Mouse (Mus musculus) heart, postnatal 25 days (tissue): ENCODE results near the gene Olfr957. TPM values are rescaled to one million over a fixed set of nuclear protein-coding genes. Genes with fewer than 3 reads are reported as not detected.

Source experiments
- DNase-seq: peaks from one replicate; pipeline ENCODE4 v3.0.0; 2022; ENCODE audit warnings: low spot score
- intact Hi-C: fragments of 180-260 bp; cut with DNase I; formaldehyde crosslinking; loops from one replicate; pipeline ENCODE4 v1.15.1; 2025
- total RNA-seq, 2 experiments: library from RNA; stranded (reverse); gene quantifications; 2 replicates each; pipeline ENCODE4 v1.2.3; 2021

Gene Olfr957
- not detected for total RNA-seq

DNA sequence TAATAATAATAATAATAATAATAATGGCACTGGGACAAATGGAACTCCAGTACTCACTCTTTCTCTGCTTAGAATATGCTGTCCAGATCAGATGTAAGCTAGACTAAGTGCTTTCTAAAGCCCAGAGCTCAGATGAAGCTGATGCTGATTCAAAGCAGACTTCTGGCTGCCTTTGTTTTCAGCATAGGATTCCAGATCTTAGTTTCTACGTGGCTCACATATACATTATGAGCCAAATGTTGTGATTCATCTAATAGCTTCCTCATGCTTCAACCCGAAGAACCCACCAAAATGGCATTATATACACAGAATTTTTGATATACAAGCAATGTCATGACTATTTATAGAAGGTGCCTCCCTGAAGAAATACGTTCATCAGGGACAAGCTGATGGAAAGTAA lies at the start of gene Olfr957:
TSS of gene Olfr957 (minus strand) at position 279 of the 400 bp plus-strand sequence.
- intact Hi-C loops: no loop called here
- no peak for DNase-seq

- no peak for DNase-seq
- intact Hi-C loops: no loop called here
These were observed 42.7 kb upstream of the Olfr957 start for GRCm38 (mm10) chr9:39558349-39558647.

DNA sequence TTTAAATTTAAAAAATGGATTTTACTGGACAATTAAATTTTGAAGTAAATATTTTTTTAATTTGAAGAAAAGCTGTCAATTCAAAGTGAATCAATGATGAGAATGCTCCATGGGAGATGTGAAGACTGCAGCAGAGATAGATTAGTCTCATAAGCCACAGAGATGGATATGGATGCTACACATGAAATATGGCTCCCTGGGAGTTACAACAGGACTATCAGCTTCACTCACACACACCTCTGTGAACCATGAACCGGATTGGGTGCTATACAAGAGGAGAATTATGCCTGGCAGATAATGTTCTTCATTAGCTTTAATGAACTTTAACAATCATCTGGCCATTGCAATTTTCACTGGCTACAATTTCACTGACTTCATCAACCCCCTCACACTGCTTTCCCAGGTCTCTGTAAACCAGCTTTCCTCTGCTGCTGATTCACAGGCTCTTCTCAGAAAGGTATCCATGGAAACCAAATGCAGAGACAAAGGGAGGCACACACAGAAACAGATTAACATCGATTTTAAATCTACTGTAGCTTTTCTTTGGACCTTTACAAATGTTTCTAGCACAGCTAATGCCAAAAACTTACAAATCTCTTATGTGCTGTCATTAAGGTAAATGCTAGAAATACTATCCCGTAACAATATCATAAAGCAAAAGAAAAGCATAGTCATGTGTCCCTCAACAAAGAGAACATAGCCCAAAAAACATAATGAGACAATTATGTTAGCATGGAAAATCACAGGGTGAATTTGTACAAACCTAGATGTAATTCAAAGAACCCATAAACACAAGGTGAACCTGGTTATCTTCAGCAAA lies 42.1 kb upstream of the Olfr957 start:
- intact Hi-C loops: no loop called here
- DNase-seq: no peak

DNA sequence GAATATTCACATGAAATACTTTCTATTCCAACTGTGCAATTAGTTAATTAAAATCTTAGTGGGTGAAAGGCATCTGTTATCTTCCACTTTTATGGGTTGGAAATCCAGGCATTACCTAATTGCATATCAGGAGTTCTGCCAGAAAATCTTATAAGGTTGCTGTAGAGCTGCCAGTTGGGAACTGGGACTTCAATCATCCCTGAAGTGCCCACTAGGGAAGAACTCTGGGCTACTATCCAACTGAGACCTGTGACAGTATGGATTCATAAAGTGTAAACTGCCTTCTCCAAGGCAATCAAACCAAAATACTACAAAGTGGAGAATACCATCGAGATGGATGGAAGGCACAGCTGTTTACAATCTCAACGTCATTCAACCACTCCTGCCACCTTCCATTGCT lies 38.3 kb upstream of the Olfr957 start, which contains the start of gene Olfr958:
TSS of gene Olfr958 (minus strand) at position 109 of the 400 bp plus-strand sequence.
- no peak for DNase-seq
- intact Hi-C loops: no loop called here

DNA sequence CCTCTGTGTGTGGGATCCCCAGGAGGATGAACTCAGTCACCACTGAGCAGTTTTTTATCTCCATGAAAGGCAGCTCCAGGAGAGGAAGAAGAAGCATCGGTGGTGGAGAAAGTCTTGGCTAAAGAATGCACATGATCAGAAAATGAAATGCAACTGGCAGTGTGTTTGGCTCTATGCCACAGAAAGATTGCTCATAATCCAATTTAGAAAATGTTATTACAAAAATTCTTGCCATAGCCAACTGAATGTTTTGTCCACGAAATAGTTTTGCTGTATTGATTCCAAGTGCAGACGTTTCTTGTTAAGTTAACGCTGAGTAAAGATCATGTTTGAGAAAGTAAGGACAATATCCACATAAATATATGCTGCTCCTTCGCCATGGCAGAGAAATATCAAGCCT lies 35.2 kb upstream of the Olfr957 start:
- DNase-seq: no peak
- intact Hi-C loops: no loop called here

DNA sequence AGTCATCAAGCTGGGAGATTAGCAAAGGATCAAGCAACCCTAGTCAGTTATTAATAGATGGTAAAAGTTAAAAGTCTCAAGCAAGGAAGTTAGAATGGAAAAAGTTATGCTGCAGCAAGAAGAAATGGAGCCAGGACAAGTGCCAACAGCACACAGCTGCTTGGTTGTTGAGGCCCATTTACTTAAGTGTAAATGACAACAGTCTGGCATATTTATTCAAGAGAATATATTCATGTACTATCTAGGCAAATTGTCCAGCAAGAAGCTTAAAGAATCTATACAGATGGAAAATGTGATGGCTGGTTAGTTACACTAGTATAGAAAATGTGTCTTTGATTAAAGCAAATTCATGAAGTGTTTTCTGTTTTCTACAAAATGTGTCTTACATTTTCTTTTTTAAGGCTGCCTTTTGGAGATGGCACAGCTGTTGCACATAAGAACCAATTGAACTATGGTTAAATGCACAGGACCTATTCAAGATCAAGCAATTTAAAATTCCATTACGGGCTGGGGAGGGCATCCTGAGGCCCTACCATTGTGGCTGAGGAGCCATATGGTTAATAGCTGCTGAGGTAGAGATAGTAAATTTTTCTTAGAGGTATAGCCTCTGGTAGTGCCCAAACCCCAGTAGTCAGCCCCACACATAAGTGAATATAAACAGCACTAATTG lies 8.1 kb upstream of the Olfr957 start:
- DNase-seq: no peak
- intact Hi-C loops: no loop called here

GRCm38 (mm10) chr9:39518595-39518994 lies 3.0 kb upstream of the Olfr957 start:
- DNase-seq: no peak
- intact Hi-C loops: no loop called here

DNA sequence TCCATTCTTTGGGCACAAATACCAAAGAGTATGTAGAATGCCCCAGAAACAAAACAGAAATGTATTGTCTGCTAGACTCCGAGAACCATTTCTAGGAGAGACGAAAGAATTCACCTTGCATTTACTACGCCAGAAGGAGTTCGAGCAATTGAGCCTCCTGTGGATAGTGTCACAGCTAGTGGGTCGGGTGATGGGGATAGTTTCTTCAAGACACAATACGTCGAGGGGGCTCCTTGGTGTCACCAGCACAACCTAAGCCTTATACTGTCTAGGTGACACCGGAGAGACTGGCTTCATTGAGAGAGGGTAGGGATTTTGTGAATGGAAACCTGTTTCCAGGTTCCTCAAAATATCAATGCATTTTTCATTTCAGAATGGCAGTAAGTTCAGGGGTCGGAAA lies 6.2 kb downstream of the Olfr957 start:
- DNase-seq: no peak
- intact Hi-C loops: loop anchor here (1.0 kb wide), 1 partner anchor 103 kb away; no protein-coding TSS in a partner anchor

- intact Hi-C loops: loop anchor here (1.0 kb wide), 1 partner anchor 103 kb away; no protein-coding TSS in a partner anchor
- DNase-seq: no peak
These were observed 6.6 kb downstream of the Olfr957 start for GRCm38 (mm10) chr9:39508998-39509397.

- intact Hi-C loops: no loop called here
- DNase-seq: no peak
These were observed 21.7 kb downstream of the Olfr957 start, which contains the start of gene Olfr44 for GRCm38 (mm10) chr9:39493895-39494294. TSS of gene Olfr44 (minus strand) at chr9:39493995.

GRCm38 (mm10) chr9:39471844-39472243 lies 43.8 kb downstream of the Olfr957 start, which contains the start of gene Olfr955:
TSS of gene Olfr955 (minus strand) at chr9:39471944.
- DNase-seq: no peak
- intact Hi-C loops: loop anchor here (5.0 kb wide), 1 partner anchor 40 kb away; no protein-coding TSS in a partner anchor

Other genes with a start within 250 kb of the Olfr957 start
- gene Olfr945, start 239.0 kb downstream of the Olfr957 start, total RNA-seq: not detected
- gene Olfr948, start 189.8 kb downstream of the Olfr957 start, total RNA-seq: not detected
- not detected for gene Olfr951, start 128.4 kb downstream of the Olfr957 start, total RNA-seq
- not detected for gene Olfr952, start 88.7 kb downstream of the Olfr957 start, total RNA-seq
- gene Olfr954, start 59.1 kb downstream of the Olfr957 start, total RNA-seq: not detected
- gene Olfr955, start 43.9 kb downstream of the Olfr957 start, total RNA-seq: not detected
- not detected for gene Olfr44, start 21.8 kb downstream of the Olfr957 start, total RNA-seq
- not detected for gene Olfr958, start 38.2 kb upstream of the Olfr957 start, total RNA-seq
- gene Olfr959, start 59.8 kb upstream of the Olfr957 start, total RNA-seq: not detected
- gene AW551984, start 88.6 kb upstream of the Olfr957 start, total RNA-seq: under 1 TPM; 0.36 to 0.78 TPM
- gene Olfr148, start 94.8 kb upstream of the Olfr957 start, total RNA-seq: not detected
- gene Olfr960, start 105.6 kb upstream of the Olfr957 start, total RNA-seq: not detected
- not detected for gene Olfr961, start 129.3 kb upstream of the Olfr957 start, total RNA-seq
- gene Olfr963, start 151.4 kb upstream of the Olfr957 start, total RNA-seq: not detected
- gene Olfr149, start 191.3 kb upstream of the Olfr957 start, total RNA-seq: not detected
- not detected for gene Olfr965, start 195.5 kb upstream of the Olfr957 start, total RNA-seq
- gene Olfr150, start 215.2 kb upstream of the Olfr957 start, total RNA-seq: not detected
- gene Olfr967, start 230.4 kb upstream of the Olfr957 start, total RNA-seq: not detected